Comparison of ENCODE assay signal across 16 mouse cellular contexts in genomic region chr14:47926416-47926815, GRCm38 (mm10).
"Had no signal": no experiment of that assay in that cellular context is flagged by ENCODE, and none has a peak within 500 bp of the region (broad histone marks: within the 10 kb centered on the region; RNA-seq: fewer than 3 reads in every experiment).

No protein-coding gene starts in this region.

- H3K27ac ChIP-seq: neural tube, embryonic 13.5 days; neural tube, embryonic 15.5 days; stomach, embryonic 15.5 days; stomach, postnatal 0 days had no signal

- H3K36me3 ChIP-seq: neural tube, embryonic 13.5 days; neural tube, embryonic 15.5 days; stomach, embryonic 15.5 days had no signal

- DNase-seq: retina, postnatal 1 day; right cerebral cortex, adult 18-20 months; right cerebral cortex, postnatal 14 days; right cerebral cortex, postnatal 25 days; right cerebral cortex, postnatal 4 days; spleen, adult 18-20 months; thymus, adult 18-20 months; thymus, adult 2 months; thymus, postnatal 14 days; thymus, postnatal 25 days; thymus, postnatal 36 days; thymus, postnatal 4 days had no signal

- H3K4me1 ChIP-seq: stomach, embryonic 15.5 days had no signal

- H3K9ac ChIP-seq: neural tube, embryonic 13.5 days; neural tube, embryonic 15.5 days; stomach, embryonic 15.5 days had no signal

- H3K4me2 ChIP-seq: neural tube, embryonic 13.5 days; neural tube, embryonic 15.5 days; stomach, embryonic 15.5 days had no signal

- H3K27me3 ChIP-seq: neural tube, embryonic 13.5 days; neural tube, embryonic 15.5 days; stomach, embryonic 15.5 days had no signal

- H3K9me3 ChIP-seq: neural tube, embryonic 13.5 days; neural tube, embryonic 15.5 days; stomach, embryonic 15.5 days had no signal

- H3K4me3 ChIP-seq: neural tube, embryonic 13.5 days; neural tube, embryonic 15.5 days; stomach, embryonic 15.5 days had no signal
